Comparison of ENCODE assay signal across 17 mouse cellular contexts in genomic region chr7:139399572-139399971, GRCm38 (mm10). TPM values are rescaled to one million over a fixed set of nuclear protein-coding genes. Genes with fewer than 3 reads are reported as not detected.
DNase-seq lines count a peak whose midpoint lies in the region; ATAC-seq and TF ChIP-seq lines count a peak whose summit lies in the region.
"Had no signal": no experiment of that assay in that cellular context is flagged by ENCODE, and none has a peak within 500 bp of the region (broad histone marks: within the 10 kb centered on the region; RNA-seq: fewer than 3 reads in every experiment).

No protein-coding gene starts in this region.

- no peak for TF ChIP-seq POLR2A in spleen, adult 2 months (IDR thresholded peaks at IDR 0.05; ENCODE audit: low read depth, low read length)
- TF ChIP-seq POLR2A in brain, embryonic 14.5 days (IDR thresholded peaks at IDR 0.05; ENCODE audit: borderline replicate concordance, extremely low read depth, insufficient read depth, insufficient read length, poor library complexity, severe bottlenecking), result no peak

- no peak overlapping the region for H3K4me3 ChIP-seq in limb, embryonic 15.5 days
- no peak overlapping the region for H3K4me3 ChIP-seq in limb, embryonic 10.5 days
- H3K4me3 ChIP-seq in spleen, adult 2 months (ENCODE audit: extremely low read depth, insufficient read depth, insufficient read length), result no peak overlapping the region
- H3K4me3 ChIP-seq: embryonic facial prominence, embryonic 15.5 days; erythroblast, embryonic 14.5 days; forebrain, embryonic 10.5 days; heart, embryonic 10.5 days; hindbrain, embryonic 13.5 days had no signal

- no peak overlapping the region for H3K4me2 ChIP-seq in limb, embryonic 15.5 days
- H3K4me2 ChIP-seq: embryonic facial prominence, embryonic 15.5 days; hindbrain, embryonic 13.5 days had no signal

- H3K27ac ChIP-seq in limb, embryonic 15.5 days, result no peak overlapping the region
- no peak overlapping the region for H3K27ac ChIP-seq in limb, embryonic 10.5 days
- peak overlapping the region; percentile 82 for H3K27ac ChIP-seq in spleen, adult 2 months (ENCODE audit: insufficient read depth, low read length)
- H3K27ac ChIP-seq: embryonic facial prominence, embryonic 15.5 days; forebrain, embryonic 10.5 days; heart, embryonic 10.5 days; hindbrain, embryonic 13.5 days; hindbrain, postnatal 0 days had no signal

- H3K9ac ChIP-seq in limb, embryonic 15.5 days, result no peak overlapping the region
- H3K9ac ChIP-seq: embryonic facial prominence, embryonic 15.5 days; hindbrain, embryonic 13.5 days had no signal

- TF ChIP-seq CTCF in spleen, adult 2 months (IDR thresholded peaks at IDR 0.05; ENCODE audit: extremely low read depth, insufficient read depth, insufficient read length, insufficient replicate concordance), result no peak
- TF ChIP-seq CTCF in brain, embryonic 14.5 days (IDR thresholded peaks at IDR 0.05; ENCODE audit: borderline replicate concordance, extremely low read depth, insufficient read depth, insufficient read length), result no peak

- H3K9me3 ChIP-seq in limb, embryonic 15.5 days, result no peaks in the 10 kb centered on the region
- no peaks in the 10 kb centered on the region for H3K9me3 ChIP-seq in limb, embryonic 10.5 days (replicated peaks)
- H3K9me3 ChIP-seq: embryonic facial prominence, embryonic 15.5 days; forebrain, embryonic 10.5 days; heart, embryonic 10.5 days; hindbrain, embryonic 13.5 days had no signal

- ATAC-seq in limb, embryonic 15.5 days (ENCODE audit: insufficient number of reproducible peaks, low FRiP score, low TSS enrichment, low read depth), result 0 out of 2 replicates have a peak, but pooled peaks have one; percentile 18
- ATAC-seq: forebrain, embryonic 16.5 days had no signal

- 70% methylated on average over 4 of the region's 4 CpGs for WGBS in limb, embryonic 15.5 days
- 93% methylated on average over 4 of the region's 4 CpGs for WGBS in limb, embryonic 10.5 days
- 65% methylated on average over 4 of the region's 4 CpGs for WGBS in spleen, adult 2 months

- H3K4me1 ChIP-seq in limb, embryonic 15.5 days, result peaks cover 33% of the 10 kb centered on the region
- H3K4me1 ChIP-seq in limb, embryonic 10.5 days, result 0 out of 2 replicates have a peak, but pooled peaks cover 9% of the 10 kb centered on the region
- peaks cover 43% of the 10 kb centered on the region; the same call in 1 of the 2 replicates for H3K4me1 ChIP-seq in spleen, adult 2 months (ENCODE audit: control insufficient read depth, insufficient read depth, insufficient read length)
- H3K4me1 ChIP-seq: forebrain, embryonic 10.5 days had no signal

- no peaks in the 10 kb centered on the region for H3K36me3 ChIP-seq in limb, embryonic 15.5 days
- no peaks in the 10 kb centered on the region for H3K36me3 ChIP-seq in limb, embryonic 10.5 days
- H3K36me3 ChIP-seq in spleen, adult 2 months (ENCODE audit: control insufficient read depth, insufficient read depth, low read length), result no peaks in the 10 kb centered on the region
- H3K36me3 ChIP-seq: embryonic facial prominence, embryonic 15.5 days; forebrain, embryonic 10.5 days; hindbrain, embryonic 13.5 days had no signal

- DNase-seq in limb, embryonic 10.5 days (ENCODE audit: low spot score), result no peak
- no peak for DNase-seq in spleen, adult 2 months (ENCODE audit: low read depth in 1 of 2, low spot score in 2 of 2)
- DNase-seq in spleen, postnatal 36 days (ENCODE audit: low spot score in 2 of 2), result no peak
- peak; percentile 25 for DNase-seq in brain, embryonic 14.5 days (ENCODE audit: low read depth)
- no peak for DNase-seq in heart, postnatal 4 days
- DNase-seq: embryo, embryonic 11 days; gastrocnemius, postnatal 10 days; heart, adult 18-20 months; heart, postnatal 10 days had no signal

- H3K27me3 ChIP-seq in limb, embryonic 15.5 days, result no peaks in the 10 kb centered on the region
- H3K27me3 ChIP-seq in limb, embryonic 10.5 days (ENCODE audit: low read depth, poor library complexity, severe bottlenecking), result no peaks in the 10 kb centered on the region
- no peaks in the 10 kb centered on the region for H3K27me3 ChIP-seq in spleen, adult 2 months (ENCODE audit: control insufficient read depth, insufficient read depth, low read length)
- H3K27me3 ChIP-seq: embryonic facial prominence, embryonic 15.5 days; hindbrain, embryonic 13.5 days had no signal

RNA-seq across cellular contexts. Expression of gene Inpp5a, which starts 10.7 kb away (rescaled TPM):
- polyA plus RNA-seq in limb, embryonic 15.5 days (2015; fragmentation: Nextera tagmentation; extraction: Ambion mirVana), result 21.1 and 28.5 TPM in 2 replicates
- polyA plus RNA-seq in limb, embryonic 10.5 days (2016; fragmentation: Nextera tagmentation; extraction: Ambion mirVana), result 14.2 and 17.3 TPM in 2 replicates
- 10.3 and 13.4 TPM in 2 replicates for polyA plus RNA-seq in spleen, adult 2 months (2012; rRNA removed)
- 6.2 and 17.6 TPM in 2 replicates for polyA plus RNA-seq in brain, embryonic 14.5 days (2012; rRNA removed)
- total RNA-seq in heart, postnatal 4 days (2021), result 100 to 1,000 TPM; 183 to 186 TPM
